Mouse (Mus musculus) granulocyte monocyte progenitor cell, adult 5-6 weeks (primary cell): ENCODE measurements around the gene Rec8. TPM values are rescaled to one million over a fixed set of nuclear protein-coding genes. Genes with fewer than 3 reads are reported as not detected.

Experiments used
- ATAC-seq: replicated peaks from 2 replicates; pipeline ENCODE4 v1.8.0; 2016; ENCODE audit warnings: mild to moderate bottlenecking, moderate TSS enrichment, inconsistent platforms; ENCODE audit not compliant: poor library complexity, severe bottlenecking
- total RNA-seq, 2 experiments: library from RNA; stranded (forward) in 1 of 2; stranded (reverse) in 1 of 2; fragments of 200-712, 200-1000 nt in 1 of 2; fragments of >200 nt in 1 of 2; fragmentation: Nextera tagmentation in 1 of 2; gene quantifications; 2 replicates each; pipeline ENCODE4 v1.2.3; 2014 to 2017

The Rec8 gene
- total RNA-seq, 2 experiments from 2014 or later: not detected

DNA sequence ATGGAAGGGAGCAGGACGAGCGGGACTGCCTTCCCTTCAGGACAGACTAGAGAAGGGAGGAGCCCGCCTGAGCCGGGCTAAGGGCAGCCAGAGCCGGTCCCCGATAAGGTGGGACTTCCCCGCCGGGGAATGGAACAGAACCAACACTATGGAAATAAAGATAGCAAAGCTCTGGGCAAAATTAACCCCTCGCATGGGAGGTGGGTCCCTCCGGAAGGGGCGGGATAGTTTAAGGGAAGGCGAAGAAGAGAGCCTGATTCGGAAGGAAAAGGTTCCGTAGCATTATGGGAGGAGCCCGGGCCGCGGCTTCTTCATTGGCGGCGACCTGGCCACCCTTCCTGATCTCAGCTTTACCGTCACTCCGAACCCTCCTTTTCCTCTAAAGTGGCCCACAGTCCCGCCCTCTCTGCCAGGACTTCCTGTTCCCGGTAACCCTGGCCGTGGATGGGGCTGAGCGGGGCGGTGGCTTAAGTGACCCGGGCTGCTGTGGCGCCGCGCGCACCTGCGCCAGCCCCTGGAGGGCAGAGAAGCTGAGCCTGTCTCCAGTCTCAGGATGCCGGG is 26.4 kb upstream of the Rec8 start, which contains the start of gene Rnf31:
Gene Rnf31 (plus strand): TSS at position 378 of the 561 bp plus-strand sequence.
- peak; percentile 76 for ATAC-seq

- no peak for ATAC-seq
Observed at GRCm38 (mm10) chr14:55592226-55592625, 25.6 kb upstream of the Rec8 start.

- ATAC-seq: no peak
Observed at GRCm38 (mm10) chr14:55596036-55596690, 21.7 kb upstream of the Rec8 start.

- no peak for ATAC-seq
Observed at GRCm38 (mm10) chr14:55598521-55599390, 19.1 kb upstream of the Rec8 start.

GRCm38 (mm10) chr14:55603271-55603632 is 14.6 kb upstream of the Rec8 start, which contains the start of gene Irf9:
TSS of gene Irf9 (plus strand) at chr14:55603571.
- ATAC-seq: no peak

DNA sequence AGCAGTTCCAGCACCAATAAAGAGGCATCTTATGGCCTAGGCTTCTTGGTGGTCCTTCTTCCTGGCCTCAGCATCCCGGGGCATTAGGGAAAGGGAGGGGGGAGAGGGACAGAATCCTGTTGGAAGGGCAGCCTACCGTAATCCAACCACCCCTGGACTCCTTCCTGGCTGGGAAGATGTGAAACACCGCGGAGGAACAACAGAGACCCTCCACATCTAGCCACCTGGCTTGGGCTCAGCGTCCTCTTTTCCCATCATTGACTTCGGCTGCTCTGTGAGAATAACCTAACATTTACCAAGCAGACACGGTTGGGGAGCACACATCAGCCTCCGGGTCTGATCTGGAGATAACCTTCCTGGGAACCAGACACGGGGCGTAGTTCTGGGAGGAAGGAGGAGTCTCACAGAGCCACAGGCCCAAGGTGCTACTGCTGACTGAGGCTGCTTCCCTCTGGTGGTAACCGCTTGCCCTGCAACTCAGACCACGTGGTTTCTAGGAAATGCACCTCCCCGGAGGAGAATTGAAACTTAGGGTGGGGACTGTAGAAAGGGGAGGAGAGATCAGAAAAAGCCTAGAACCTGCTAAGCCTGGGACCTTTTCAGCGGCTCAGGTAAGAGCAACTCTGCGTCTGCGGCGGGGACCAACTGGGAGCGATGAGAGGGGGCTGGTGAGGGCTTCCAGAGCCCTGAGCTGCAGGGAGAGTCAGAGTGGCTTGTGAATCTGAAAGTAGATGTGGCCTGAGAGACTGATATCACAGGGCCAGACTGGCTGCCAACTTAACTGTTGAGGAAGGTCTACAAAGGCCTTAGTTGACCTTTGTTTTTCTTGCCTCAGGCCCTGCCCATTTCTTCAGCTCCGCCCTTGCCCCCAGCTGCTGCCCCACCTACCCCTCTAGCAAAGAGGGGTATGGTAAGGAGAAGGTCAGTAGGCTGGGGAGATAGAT is 13.9 kb upstream of the Rec8 start:
- ATAC-seq: peak; percentile 93

GRCm38 (mm10) chr14:55604823-55605222 is 13.0 kb upstream of the Rec8 start:
- 0 out of 2 replicates have a peak, but pooled peaks have one; percentile 7 for ATAC-seq

GRCm38 (mm10) chr14:55605743-55606459 is 11.9 kb upstream of the Rec8 start:
- no peak for ATAC-seq

DNA sequence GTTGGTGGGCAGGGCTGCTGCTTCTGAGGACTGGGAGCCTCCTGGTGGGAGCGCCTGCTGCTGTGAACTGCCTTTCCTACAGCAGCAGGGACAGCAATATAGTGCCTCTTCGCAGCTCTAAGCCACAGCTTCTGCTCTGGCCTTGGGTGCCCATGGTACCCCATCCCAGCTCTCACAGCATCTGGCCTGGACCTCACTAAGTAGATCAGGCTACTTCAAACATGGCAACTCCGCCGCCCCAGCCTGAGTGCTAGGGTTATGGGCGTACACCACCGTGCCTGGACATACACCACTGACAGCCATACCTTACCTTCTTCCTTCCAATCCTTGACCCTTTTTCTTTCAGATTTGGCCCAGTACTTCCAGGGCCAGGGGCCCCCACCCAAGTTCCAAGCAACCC is 9.5 kb upstream of the Rec8 start:
- ATAC-seq: no peak

- ATAC-seq: no peak
Observed at GRCm38 (mm10) chr14:55613346-55613745, 4.5 kb upstream of the Rec8 start.

DNA sequence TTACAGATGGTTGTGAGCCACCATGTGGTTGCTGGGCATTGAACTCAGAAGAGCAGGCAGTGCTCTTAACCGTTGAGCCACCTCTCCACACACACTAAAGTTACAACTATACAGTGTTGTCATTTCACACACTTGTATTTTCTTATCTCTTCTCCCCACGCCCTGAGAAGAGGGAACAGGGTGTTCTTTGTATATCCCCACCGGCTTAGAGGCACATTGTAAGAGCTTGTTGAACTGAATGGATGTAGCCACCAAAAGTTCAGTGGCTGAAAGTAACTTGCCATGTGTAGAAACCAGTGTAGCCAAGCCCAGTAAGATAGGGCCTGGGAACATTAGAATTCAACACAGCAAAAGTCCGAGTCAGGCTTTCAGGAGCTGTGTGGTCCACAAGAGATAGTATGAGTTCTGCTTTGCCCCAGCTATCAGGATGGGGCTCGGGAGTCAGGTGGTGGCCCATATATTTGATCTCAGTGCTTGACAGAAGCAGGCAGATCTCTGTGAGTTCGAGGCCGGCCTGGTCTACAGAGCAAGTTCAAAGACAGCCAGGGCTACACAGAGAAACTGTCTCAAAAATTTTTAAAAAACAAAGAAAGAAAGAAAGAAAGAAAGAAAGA is 3.2 kb upstream of the Rec8 start:
- ATAC-seq: no peak

GRCm38 (mm10) chr14:55615876-55616275 is 2.0 kb upstream of the Rec8 start:
- ATAC-seq: no peak

- no peak for ATAC-seq
Observed at GRCm38 (mm10) chr14:55616844-55617243, 993 bp upstream of the Rec8 start.

GRCm38 (mm10) chr14:55618486-55619195 is 804 bp downstream of the Rec8 start:
- ATAC-seq: peak; percentile 33

GRCm38 (mm10) chr14:55628077-55628827 is 10.4 kb downstream of the Rec8 start:
- no peak for ATAC-seq

DNA sequence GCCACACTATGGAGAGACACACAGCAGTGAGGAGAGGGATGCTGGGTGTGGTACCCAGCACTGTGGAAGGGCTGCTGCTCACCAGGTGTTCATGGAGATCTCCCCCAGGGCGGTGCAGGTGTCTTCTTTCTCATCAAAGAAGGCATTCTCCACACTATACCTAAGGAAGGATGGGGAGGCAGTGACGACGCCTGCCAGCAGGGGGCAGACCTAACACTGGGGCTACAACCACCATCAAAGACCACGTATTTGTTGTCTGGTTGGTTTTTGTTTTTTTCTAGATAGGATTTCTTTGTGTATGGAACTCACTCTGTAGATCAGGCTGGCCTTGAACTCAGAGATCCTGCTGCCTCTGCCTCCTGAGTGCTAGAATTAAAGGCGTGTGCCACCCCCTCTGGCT is 11.5 kb downstream of the Rec8 start:
- peak; percentile 68 for ATAC-seq

DNA sequence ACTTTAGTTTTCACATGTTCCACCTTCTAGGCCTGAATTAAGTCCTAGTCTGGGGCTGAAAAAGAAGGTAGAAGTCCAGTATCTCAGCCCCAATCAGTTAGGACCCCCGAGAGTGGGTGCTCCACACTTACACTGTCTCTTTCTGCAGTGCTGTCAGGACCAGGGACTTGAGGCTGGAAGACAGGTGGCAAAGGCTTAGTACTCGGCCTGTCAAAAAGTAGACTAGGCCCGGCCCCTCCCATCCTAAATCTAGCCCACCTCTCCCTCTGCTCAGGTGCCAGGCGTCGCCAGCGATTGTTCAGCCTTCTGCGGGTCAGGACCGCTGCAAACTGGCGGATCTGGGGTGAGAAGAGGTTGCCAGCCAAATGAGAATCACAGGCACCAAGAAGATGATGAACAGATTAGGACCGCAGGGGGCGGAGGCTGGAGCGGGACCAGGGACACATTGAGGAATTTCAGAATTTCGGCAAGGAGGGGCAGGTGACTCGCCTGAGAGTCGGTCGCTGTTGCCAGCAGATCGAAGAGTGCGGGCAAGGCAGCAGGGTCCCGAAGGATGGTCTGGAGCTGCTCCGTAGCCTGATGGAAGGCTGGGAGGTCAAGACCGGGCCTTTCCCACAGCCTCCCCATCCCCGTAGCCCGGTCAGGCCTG is 17.2 kb downstream of the Rec8 start:
- ATAC-seq: no peak; the same call in 1 of the 2 replicates
